Mouse (Mus musculus): ENCODE measurements around the gene Bcl2a1b. TPM values are rescaled to one million over a fixed set of nuclear protein-coding genes. Genes with fewer than 3 reads are reported as not detected.
"Not testable (repeated sequence)": the region's sequence is repeated elsewhere in the genome, so short reads cannot be mapped to it uniquely, and the experiment has no call there.

The Bcl2a1b gene
- total and polyA plus RNA-seq, 3 experiments, result not detected

DNA sequence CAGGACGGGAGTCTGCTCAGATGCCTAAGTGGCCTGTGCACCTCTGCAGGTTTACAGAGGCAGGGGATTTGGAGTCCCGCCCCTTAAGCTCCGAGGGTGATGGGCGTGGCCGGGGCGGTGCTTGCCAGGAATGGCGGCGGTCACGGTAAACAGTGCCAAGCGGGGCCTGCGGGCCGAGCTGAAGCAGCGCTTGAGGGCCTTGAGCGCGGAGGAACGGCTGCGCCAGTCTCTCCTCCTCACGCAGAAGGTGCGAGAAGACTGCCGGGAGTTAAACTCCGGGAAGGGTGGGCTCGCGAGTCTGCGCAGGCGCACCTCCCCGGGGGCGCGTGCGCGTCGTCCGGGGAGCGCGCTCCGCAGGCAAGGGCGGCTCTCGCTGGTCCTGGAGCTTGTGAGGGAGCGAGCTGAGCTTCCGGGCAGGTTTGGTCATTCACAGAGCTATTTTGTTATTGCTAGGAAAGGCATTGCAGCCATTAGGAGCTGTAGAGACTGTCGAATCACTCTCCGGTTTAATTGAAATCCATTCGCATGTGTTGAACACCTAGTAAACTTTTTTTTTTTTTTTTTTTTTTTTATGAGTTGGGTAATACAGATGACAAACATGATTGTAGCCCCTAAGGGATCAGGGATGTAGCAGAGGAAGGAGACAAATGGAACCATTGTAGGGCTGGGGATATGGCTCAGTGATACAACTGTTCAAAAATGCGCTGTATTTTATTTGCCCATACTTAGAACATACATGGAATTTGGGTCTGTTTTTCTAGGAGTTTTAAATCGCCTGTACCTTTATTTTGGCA is 12.3 kb downstream of the Bcl2a1b start:
- H3K79me2 ChIP-seq (ENCODE audit: control insufficient read depth, insufficient read depth, low read length, poor library complexity); H3K27me3 ChIP-seq (ENCODE audit: control insufficient read depth in 1 of 2, insufficient read depth in 2 of 2, low read length in 2 of 2); H3K9me3 ChIP-seq (replicated peaks; ENCODE audit: insufficient read depth, low read length); H3K4me1 ChIP-seq (ENCODE audit: control insufficient read depth in 1 of 2, insufficient read depth in 2 of 2, low read length in 2 of 2); H3K36me3 ChIP-seq (ENCODE audit: control insufficient read depth in 1 of 2, insufficient read depth in 2 of 2, low read length in 2 of 2): not testable (repeated sequence)
- Histone ChIP-seq H3K27ac (ENCODE audit: control insufficient read depth, low read depth, low read length) (peak overlapping the region; percentile 84), H3K9ac (ENCODE audit: control insufficient read depth, low read depth, low read length, poor library complexity, severe bottlenecking) (peak overlapping the region; percentile 73), H3K4me3 (ENCODE audit: control insufficient read depth in 1 of 2, insufficient read depth in 1 of 2, low read depth in 2 of 2, low read length in 2 of 2) (peak overlapping the region; percentile 64 to 84)
- DNase-seq (ENCODE audit: low read depth, low spot score), result peak; percentile 47
- TF ChIP-seq ZNF384 (IDR thresholded peaks at IDR 0.05; ENCODE audit: low read depth, low read length), result peak; percentile 82
- peak; percentile 55 for TF ChIP-seq NRF1 (IDR thresholded peaks at IDR 0.05; ENCODE audit: insufficient read depth, low read depth, low read length, poor library complexity, severe bottlenecking)
- 0 out of 2 replicates have a peak, but pooled peaks have one; percentile 14 for TF ChIP-seq HCFC1 (IDR thresholded peaks at IDR 0.05; ENCODE audit: low read depth, low read length)

DNA sequence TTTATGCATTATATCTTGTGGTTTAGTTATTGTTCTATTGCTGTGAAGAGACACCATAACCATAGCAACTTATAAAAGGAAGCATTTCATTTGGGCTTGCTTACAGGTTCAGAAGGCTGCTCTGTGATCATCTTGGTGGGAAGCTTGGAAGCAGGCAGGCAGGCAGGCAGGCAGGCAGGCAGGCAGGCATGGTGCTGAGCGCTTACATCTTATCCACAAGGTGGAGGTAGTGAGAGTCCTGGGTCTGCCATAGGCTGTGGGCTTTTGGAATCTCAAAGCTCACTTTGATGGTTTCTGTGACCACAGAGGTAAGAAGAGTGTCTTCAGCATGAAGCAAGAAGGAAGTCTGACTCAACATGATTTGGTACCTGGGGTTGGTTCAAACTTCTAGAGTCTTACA is 13.4 kb downstream of the Bcl2a1b start:
- H3K27me3 ChIP-seq (ENCODE audit: control insufficient read depth in 1 of 2, insufficient read depth in 2 of 2, low read length in 2 of 2); H3K9me3 ChIP-seq (replicated peaks; ENCODE audit: insufficient read depth, low read length); H3K36me3 ChIP-seq (ENCODE audit: control insufficient read depth in 1 of 2, insufficient read depth in 2 of 2, low read length in 2 of 2); H3K79me2 ChIP-seq (ENCODE audit: control insufficient read depth, insufficient read depth, low read length, poor library complexity); H3K4me3 ChIP-seq (ENCODE audit: control insufficient read depth in 1 of 2, insufficient read depth in 1 of 2, low read depth in 2 of 2, low read length in 2 of 2); H3K4me1 ChIP-seq (ENCODE audit: control insufficient read depth in 1 of 2, insufficient read depth in 2 of 2, low read length in 2 of 2); H3K9ac ChIP-seq (ENCODE audit: control insufficient read depth, low read depth, low read length, poor library complexity, severe bottlenecking); DNase-seq (ENCODE audit: low read depth, low spot score); H3K27ac ChIP-seq (ENCODE audit: control insufficient read depth, low read depth, low read length): not testable (repeated sequence)
- TF ChIP-seq CTCF (IDR thresholded peaks at IDR 0.05 in 2 of 3, conservative IDR thresholded peaks at IDR 0.05 in 1 of 3; ENCODE audit: control insufficient read depth in 1 of 3, insufficient read depth in 1 of 3, low read depth in 2 of 3, low read length in 3 of 3, poor library complexity in 1 of 3, severe bottlenecking in 1 of 3), result 0 out of 6 replicates have a peak, but pooled peaks of 1 of the 3 experiments have one; percentile 12

DNA sequence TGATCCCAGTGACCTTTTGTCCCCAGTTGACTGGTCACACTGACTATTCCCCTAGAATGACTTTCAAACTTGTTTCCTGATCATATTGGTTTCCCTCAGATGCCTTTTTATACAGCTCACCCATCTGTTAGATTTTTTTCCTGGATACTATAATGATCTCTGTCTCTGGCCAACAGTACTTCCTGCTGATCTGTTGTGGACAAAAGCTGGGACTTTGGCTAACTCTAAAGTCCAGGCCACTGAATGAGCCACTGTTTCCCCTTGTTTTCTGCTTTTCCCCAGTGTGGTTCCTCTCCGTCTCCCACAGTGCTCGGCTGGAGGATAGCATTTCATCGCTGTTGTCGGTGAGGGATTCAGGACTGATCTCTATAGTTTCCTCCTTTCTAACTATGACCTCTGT is 19.2 kb downstream of the Bcl2a1b start:
- not testable (repeated sequence) for H3K4me1 ChIP-seq (ENCODE audit: control insufficient read depth in 1 of 2, insufficient read depth in 2 of 2, low read length in 2 of 2)

DNA sequence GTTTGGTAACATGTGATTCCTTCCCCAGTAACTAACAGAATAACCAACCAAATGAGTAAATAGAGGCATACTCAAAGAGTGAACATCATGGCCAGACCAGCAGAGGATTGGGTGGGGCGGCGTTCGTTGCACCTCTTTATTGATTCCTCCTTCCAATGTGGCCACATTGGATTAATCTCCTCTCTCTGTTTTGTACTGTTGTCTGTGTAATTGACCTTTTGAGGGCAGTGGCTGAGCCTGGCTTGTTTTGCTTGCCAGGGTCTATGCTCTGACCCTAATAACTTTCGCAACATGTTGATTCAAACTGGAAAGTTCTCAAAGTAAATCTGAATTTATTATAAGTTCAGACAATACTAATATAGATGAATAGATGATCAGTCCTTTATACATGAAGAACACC is 20.7 kb downstream of the Bcl2a1b start:
- not testable (repeated sequence) for H3K27me3 ChIP-seq (ENCODE audit: control insufficient read depth in 1 of 2, insufficient read depth in 2 of 2, low read length in 2 of 2); H3K79me2 ChIP-seq (ENCODE audit: control insufficient read depth, insufficient read depth, low read length, poor library complexity); H3K9ac ChIP-seq (ENCODE audit: control insufficient read depth, low read depth, low read length, poor library complexity, severe bottlenecking); H3K36me3 ChIP-seq (ENCODE audit: control insufficient read depth in 1 of 2, insufficient read depth in 2 of 2, low read length in 2 of 2); H3K27ac ChIP-seq (ENCODE audit: control insufficient read depth, low read depth, low read length); H3K9me3 ChIP-seq (replicated peaks; ENCODE audit: insufficient read depth, low read length); H3K4me1 ChIP-seq (ENCODE audit: control insufficient read depth in 1 of 2, insufficient read depth in 2 of 2, low read length in 2 of 2); DNase-seq (ENCODE audit: low read depth, low spot score); H3K4me3 ChIP-seq (ENCODE audit: control insufficient read depth in 1 of 2, insufficient read depth in 1 of 2, low read depth in 2 of 2, low read length in 2 of 2)

More for the DNA sequence above, 19.2 kb downstream of the Bcl2a1b start:
- not testable (repeated sequence) for H3K27ac ChIP-seq (ENCODE audit: control insufficient read depth, low read depth, low read length); H3K9ac ChIP-seq (ENCODE audit: control insufficient read depth, low read depth, low read length, poor library complexity, severe bottlenecking); H3K79me2 ChIP-seq (ENCODE audit: control insufficient read depth, insufficient read depth, low read length, poor library complexity); H3K27me3 ChIP-seq (ENCODE audit: control insufficient read depth in 1 of 2, insufficient read depth in 2 of 2, low read length in 2 of 2); DNase-seq (ENCODE audit: low read depth, low spot score); H3K9me3 ChIP-seq (replicated peaks; ENCODE audit: insufficient read depth, low read length); H3K4me3 ChIP-seq (ENCODE audit: control insufficient read depth in 1 of 2, insufficient read depth in 1 of 2, low read depth in 2 of 2, low read length in 2 of 2); H3K36me3 ChIP-seq (ENCODE audit: control insufficient read depth in 1 of 2, insufficient read depth in 2 of 2, low read length in 2 of 2)

DNA sequence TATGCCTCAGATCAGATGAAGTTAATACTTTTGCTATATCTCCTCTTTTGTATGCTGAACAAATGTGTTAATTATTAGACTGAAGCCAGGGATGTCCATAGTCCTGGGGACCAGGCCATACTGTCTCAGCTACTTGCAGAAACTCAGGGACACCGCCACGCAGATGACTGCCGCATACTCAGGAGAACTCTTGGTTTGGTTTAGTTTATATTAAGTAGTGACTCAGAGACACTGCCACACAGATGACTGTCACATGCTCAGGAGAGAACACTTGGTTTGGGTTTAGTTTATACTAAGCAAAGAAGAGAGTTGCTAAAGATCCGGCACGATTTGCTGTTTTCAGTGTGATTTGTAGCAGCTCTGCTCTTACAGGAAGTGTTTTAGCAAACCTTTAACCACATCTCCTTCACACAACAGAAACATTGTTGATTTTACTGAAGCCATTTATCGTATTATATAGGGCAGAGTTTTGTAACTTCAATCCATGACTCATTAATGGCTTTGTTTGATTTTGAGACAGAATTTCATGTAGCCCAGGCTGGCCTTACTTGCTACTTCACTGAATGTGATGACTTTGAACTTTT is 21.8 kb downstream of the Bcl2a1b start:
- not testable (repeated sequence) for H3K27me3 ChIP-seq (ENCODE audit: control insufficient read depth in 1 of 2, insufficient read depth in 2 of 2, low read length in 2 of 2); H3K9me3 ChIP-seq (replicated peaks; ENCODE audit: insufficient read depth, low read length); H3K36me3 ChIP-seq (ENCODE audit: control insufficient read depth in 1 of 2, insufficient read depth in 2 of 2, low read length in 2 of 2); DNase-seq (ENCODE audit: low read depth, low spot score); H3K79me2 ChIP-seq (ENCODE audit: control insufficient read depth, insufficient read depth, low read length, poor library complexity); H3K4me1 ChIP-seq (ENCODE audit: control insufficient read depth in 1 of 2, insufficient read depth in 2 of 2, low read length in 2 of 2); H3K9ac ChIP-seq (ENCODE audit: control insufficient read depth, low read depth, low read length, poor library complexity, severe bottlenecking); H3K4me3 ChIP-seq (ENCODE audit: control insufficient read depth in 1 of 2, insufficient read depth in 1 of 2, low read depth in 2 of 2, low read length in 2 of 2); H3K27ac ChIP-seq (ENCODE audit: control insufficient read depth, low read depth, low read length)
